Mouse (Mus musculus) MEL-GATA-1-ER (cell line): Measurements from ENCODE around the gene Spred2.
"Not testable (repeated sequence)": the region's sequence is repeated elsewhere in the genome, so short reads cannot be mapped to it uniquely, and the experiment has no call there.

Experiments used
- DNase-seq: peaks from one replicate; pipeline ENCODE4 v3.0.0-alpha.2; 2012; ENCODE audit warnings: low read depth; ENCODE audit errors: extremely low read depth

Gene Spred2

GRCm38 (mm10) chr11:20017937-20018336 lies 93.8 kb downstream of the Spred2 start:
- no peak for DNase-seq

GRCm38 (mm10) chr11:20018905-20019304 lies 94.7 kb downstream of the Spred2 start:
- DNase-seq: no peak

- no peak for DNase-seq
Observed at GRCm38 (mm10) chr11:20020720-20021119, 96.5 kb downstream of the Spred2 start.

GRCm38 (mm10) chr11:20022462-20022861 lies 98.3 kb downstream of the Spred2 start:
- DNase-seq: peak; percentile 49

GRCm38 (mm10) chr11:20022911-20023482 lies 98.8 kb downstream of the Spred2 start:
- no peak for DNase-seq

- no peak for DNase-seq
Observed at GRCm38 (mm10) chr11:20025899-20026298, 101.7 kb downstream of the Spred2 start.

GRCm38 (mm10) chr11:20027719-20028118 lies 103.5 kb downstream of the Spred2 start:
- DNase-seq: no peak

- no peak for DNase-seq
Observed at GRCm38 (mm10) chr11:20028396-20028795, 104.2 kb downstream of the Spred2 start.

GRCm38 (mm10) chr11:20029014-20029413 lies 104.8 kb downstream of the Spred2 start:
- DNase-seq: no peak

- not testable (repeated sequence) for DNase-seq
Observed at GRCm38 (mm10) chr11:20030973-20031372, 106.8 kb downstream of the Spred2 start.

- DNase-seq: peak; percentile 71
Observed at GRCm38 (mm10) chr11:20031536-20031935, 107.4 kb downstream of the Spred2 start.

GRCm38 (mm10) chr11:20033541-20034160 lies 109.5 kb downstream of the Spred2 start:
- DNase-seq: no peak

GRCm38 (mm10) chr11:20034337-20034947 lies 110.3 kb downstream of the Spred2 start:
- DNase-seq: no peak

GRCm38 (mm10) chr11:20035343-20035928 lies 111.3 kb downstream of the Spred2 start:
- peak; percentile 39 for DNase-seq

GRCm38 (mm10) chr11:20035972-20036371 lies 111.8 kb downstream of the Spred2 start:
- no peak for DNase-seq

GRCm38 (mm10) chr11:20037739-20038138 lies 113.6 kb downstream of the Spred2 start:
- DNase-seq: no peak

- DNase-seq: no peak
Observed at GRCm38 (mm10) chr11:20038723-20039122, 114.5 kb downstream of the Spred2 start.

GRCm38 (mm10) chr11:20041164-20041920 lies 117.2 kb downstream of the Spred2 start:
- DNase-seq: no peak

GRCm38 (mm10) chr11:20042106-20042505 lies 117.9 kb downstream of the Spred2 start:
- no peak for DNase-seq

- no peak for DNase-seq
Observed at GRCm38 (mm10) chr11:20043256-20043655, 119.1 kb downstream of the Spred2 start.

- no peak for DNase-seq
Observed at GRCm38 (mm10) chr11:20045586-20045985, 121.4 kb downstream of the Spred2 start.
